Mouse (Mus musculus) embryonic facial prominence, embryonic 11.5 days (tissue): ENCODE data around the gene Klc1. TPM values are rescaled to one million over a fixed set of nuclear protein-coding genes. Genes with fewer than 3 reads are reported as not detected.

ENCODE experiments used
- ATAC-seq: fragments of 200-750 bp; cut with Nextera tagmentation; replicated peaks from 2 replicates; pipeline ENCODE4 v1.8.0; 2017; ENCODE audit warnings: low read depth; ENCODE audit not compliant: insufficient number of reproducible peaks, low FRiP score, low TSS enrichment
- DNase-seq: peaks from one replicate; pipeline ENCODE4 v3.0.0-alpha.2; 2015; ENCODE audit warnings: low spot score
- H3K27ac ChIP-seq: fragments of 300-500 bp; sonication (generic); replicated peaks from 2 replicates; pipeline ENCODE4 v1.5.1; 2014; ENCODE audit warnings: mild to moderate bottlenecking, low read depth, low read length, control low read depth
- H3K27me3 ChIP-seq: fragments of 300-500 bp; sonication (generic); 2 replicates; pipeline ENCODE4 v1.6.1; 2014; ENCODE audit warnings: mild to moderate bottlenecking, low read length, moderate library complexity, mixed read lengths; ENCODE audit not compliant: control insufficient read depth, insufficient read depth
- H3K36me3 ChIP-seq: fragments of 300-500 bp; sonication (generic); replicated peaks from 2 replicates; pipeline ENCODE4 v1.6.1; 2014; ENCODE audit warnings: low read depth, mild to moderate bottlenecking, low read length, moderate library complexity, mixed read lengths; ENCODE audit not compliant: control insufficient read depth, insufficient read depth
- H3K4me1 ChIP-seq: fragments of 300-500 bp; sonication (generic); 2 replicates; pipeline ENCODE4 v1.6.1; 2014; ENCODE audit warnings: low read length, mixed read lengths; ENCODE audit not compliant: control insufficient read depth, insufficient read depth
- H3K4me2 ChIP-seq: fragments of 300-500 bp; sonication (generic); 2 replicates; pipeline ENCODE4 v1.6.1; 2014; ENCODE audit warnings: low read depth, mild to moderate bottlenecking, control low read depth, low read length, moderate library complexity
- H3K4me3 ChIP-seq: fragments of 300-500 bp; sonication (generic); 2 replicates; pipeline ENCODE4 v1.5.1; 2014; ENCODE audit warnings: low read depth, low read length, control low read depth
- H3K9ac ChIP-seq: fragments of 300-500 bp; sonication (generic); replicated peaks from 2 replicates; pipeline ENCODE4 v1.6.1; 2014; ENCODE audit warnings: mild to moderate bottlenecking, control low read depth, low read length
- H3K9me3 ChIP-seq: fragments of 300-500 bp; sonication (generic); replicated peaks from 2 replicates; pipeline ENCODE4 v1.6.1; 2016; ENCODE audit warnings: mild to moderate bottlenecking, low read length, inconsistent platforms, mixed read lengths; ENCODE audit not compliant: control insufficient read depth
- WGBS: fragments of 180-500 bp; shearing (Covaris S2); extraction: QIAGEN DNeasy Blood & Tissue Kit; methylation state at CpG from one replicate; pipeline ENCODE4 v1.1.7; 2014; 5-methylcytosine and 5-hydroxymethylcytosine counted together
- polyA plus RNA-seq: library from polyadenylated mRNA; unstranded; fragments of >200 nt; fragmentation: Nextera tagmentation; extraction: Ambion mirVana; gene quantifications from 2 replicates; pipeline ENCODE4 v1.2.1, GENCODE M21; 2014

Klc1 gene
- polyA plus RNA-seq, 1 experiment from 2014 or later = 132 TPM

DNA sequence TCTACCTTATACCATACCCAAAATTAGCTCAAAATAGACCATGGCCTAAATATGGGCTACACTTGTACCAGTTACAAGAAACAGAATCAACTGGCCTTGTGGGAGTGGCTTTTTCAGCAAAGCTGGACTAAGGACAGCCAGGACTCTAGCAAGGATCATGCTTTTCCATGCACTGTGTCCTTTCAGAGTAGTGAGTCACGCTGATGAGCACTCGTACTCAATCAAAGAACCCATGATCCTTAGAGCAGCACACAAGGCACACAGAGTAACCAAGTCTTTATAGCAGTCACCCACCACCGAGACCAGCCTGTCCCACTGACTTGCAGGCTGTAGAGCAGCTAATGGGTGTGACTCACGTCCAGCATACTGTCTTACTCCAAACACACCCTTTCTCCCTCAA is 94.9 kb downstream of the Klc1 start:
- Histone ChIP-seq H3K27me3 (no peaks in the 10 kb centered on the region), H3K4me2 (no peak overlapping the region), H3K4me3 (no peak overlapping the region), H3K27ac (no peak overlapping the region), H3K4me1 (no peaks in the 10 kb centered on the region), H3K9me3 (no peaks in the 10 kb centered on the region), H3K36me3 (no peaks in the 10 kb centered on the region), H3K9ac (no peak overlapping the region)
- no peak for ATAC-seq
- WGBS = 67% methylated on average over 4 of the region's 4 CpGs
- no peak for DNase-seq

DNA sequence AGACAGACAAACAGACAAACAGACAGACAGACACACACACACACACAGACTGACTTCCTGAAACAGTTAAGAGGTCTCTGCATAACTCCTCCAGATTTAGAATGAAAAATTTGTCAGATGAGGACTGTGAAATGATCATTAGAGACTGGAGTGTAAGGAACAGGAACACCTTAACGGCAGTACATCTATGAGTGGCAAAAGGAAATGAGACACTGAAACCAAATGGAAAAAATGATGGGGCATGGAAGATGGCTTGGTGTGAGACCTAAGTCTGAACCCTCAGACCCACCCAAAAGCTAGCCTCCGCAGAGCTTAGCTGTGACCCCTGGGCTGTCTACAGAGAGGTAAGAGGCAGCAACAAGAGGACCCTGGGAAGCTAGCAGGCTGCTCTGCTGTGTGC is 96.8 kb downstream of the Klc1 start:
- no peaks in the 10 kb centered on the region for H3K36me3 ChIP-seq
- no peaks in the 10 kb centered on the region for H3K9me3 ChIP-seq
- H3K27me3 ChIP-seq = no peaks in the 10 kb centered on the region
- no peak overlapping the region for H3K4me2 ChIP-seq
- WGBS = 91% methylated on average over 2 of the region's 2 CpGs
- no peak overlapping the region for H3K9ac ChIP-seq
- no peak overlapping the region for H3K27ac ChIP-seq
- H3K4me1 ChIP-seq = no peaks in the 10 kb centered on the region
- no peak overlapping the region for H3K4me3 ChIP-seq
- no peak for ATAC-seq
- no peak for DNase-seq

Other genes starting within 250 kb of the Klc1 start
- gene Eif5, start 220.8 kb upstream of the Klc1 start, polyA plus RNA-seq = 690 and 721 TPM in 2 replicates
- 63.4 and 70.5 TPM in 2 replicates for gene Mark3, start 184.3 kb upstream of the Klc1 start, polyA plus RNA-seq
- 450 and 485 TPM in 2 replicates for gene Ckb, start 86.5 kb upstream of the Klc1 start, polyA plus RNA-seq
- gene Trmt61a, start 80.7 kb upstream of the Klc1 start, polyA plus RNA-seq = 3.8 and 5.4 TPM in 2 replicates
- gene Bag5, start 45.6 kb upstream of the Klc1 start, polyA plus RNA-seq = 56.8 and 59.8 TPM in 2 replicates
- gene Apopt1, start 45.6 kb upstream of the Klc1 start, polyA plus RNA-seq = 55.2 and 57.7 TPM in 2 replicates
- gene Xrcc3, start 55.0 kb downstream of the Klc1 start, polyA plus RNA-seq = 12.7 and 15.9 TPM in 2 replicates
- gene Zfyve21, start 55.3 kb downstream of the Klc1 start, polyA plus RNA-seq = 70.7 and 73.1 TPM in 2 replicates
- gene Ppp1r13b, start 149.3 kb downstream of the Klc1 start, polyA plus RNA-seq = 6.0 and 6.8 TPM in 2 replicates
- 577 and 608 TPM in 2 replicates for gene Atp5mpl, start 208.1 kb downstream of the Klc1 start, polyA plus RNA-seq
- gene Tdrd9, start 212.7 kb downstream of the Klc1 start, polyA plus RNA-seq = 0.85 and 1.4 TPM in 2 replicates
- not detected in 2 replicates for gene Rd3l, start 222.5 kb downstream of the Klc1 start, polyA plus RNA-seq